Mouse (Mus musculus): Measurements from ENCODE around the gene Acads. TPM values are rescaled to one million over a fixed set of nuclear protein-coding genes. Genes with fewer than 3 reads are reported as not detected.

Gene Acads
- polyA plus RNA-seq, 1 experiment, result 220 TPM

GRCm38 (mm10) chr5:115161064-115161939, 42.2 kb upstream of the Acads start:
- Histone ChIP-seq H3K4me1 (ENCODE audit: control insufficient read depth, insufficient read depth, low read length) (0 out of 2 replicates have a peak, but pooled peaks cover 3% of the 10 kb centered on the region), H3K4me3 (ENCODE audit: insufficient read depth, low read depth, low read length) (no peak overlapping the region), H3K27ac (ENCODE audit: insufficient read depth, low read depth, low read length) (peak overlapping the region; percentile 14; the same call in 1 of the 2 replicates), H3K36me3 (ENCODE audit: control insufficient read depth, insufficient read depth, low read length) (no peaks in the 10 kb centered on the region), H3K27me3 (replicated peaks; ENCODE audit: control insufficient read depth, insufficient read depth, low read length) (no peaks in the 10 kb centered on the region)
- TF ChIP-seq CTCF (conservative IDR thresholded peaks at IDR 0.05; ENCODE audit: insufficient read depth, insufficient read length, low read depth, low read length) (no peak), POLR2A (IDR thresholded peaks at IDR 0.05; ENCODE audit: low read depth, low read length) (no peak)
- 42% methylated on average over 13 of the region's 13 CpGs for WGBS
- DNase-seq, result peak; percentile 73

GRCm38 (mm10) chr5:115160655-115161054, 41.5 kb upstream of the Acads start:
- H3K4me3 ChIP-seq (ENCODE audit: insufficient read depth, low read depth, low read length), result no peak overlapping the region
- H3K27me3 ChIP-seq (replicated peaks; ENCODE audit: control insufficient read depth, insufficient read depth, low read length), result no peaks in the 10 kb centered on the region
- TF ChIP-seq POLR2A (IDR thresholded peaks at IDR 0.05; ENCODE audit: low read depth, low read length) (no peak), CTCF (conservative IDR thresholded peaks at IDR 0.05; ENCODE audit: insufficient read depth, insufficient read length, low read depth, low read length) (no peak)
- 58% methylated on average over 6 of the region's 6 CpGs for WGBS
- H3K36me3 ChIP-seq (ENCODE audit: control insufficient read depth, insufficient read depth, low read length), result no peaks in the 10 kb centered on the region
- peak; percentile 24 for DNase-seq
- peaks cover 5% of the 10 kb centered on the region; the same call in 1 of the 2 replicates for H3K4me1 ChIP-seq (ENCODE audit: control insufficient read depth, insufficient read depth, low read length)
- H3K27ac ChIP-seq (ENCODE audit: insufficient read depth, low read depth, low read length), result peak overlapping the region; percentile 2; the same call in 1 of the 2 replicates

DNA sequence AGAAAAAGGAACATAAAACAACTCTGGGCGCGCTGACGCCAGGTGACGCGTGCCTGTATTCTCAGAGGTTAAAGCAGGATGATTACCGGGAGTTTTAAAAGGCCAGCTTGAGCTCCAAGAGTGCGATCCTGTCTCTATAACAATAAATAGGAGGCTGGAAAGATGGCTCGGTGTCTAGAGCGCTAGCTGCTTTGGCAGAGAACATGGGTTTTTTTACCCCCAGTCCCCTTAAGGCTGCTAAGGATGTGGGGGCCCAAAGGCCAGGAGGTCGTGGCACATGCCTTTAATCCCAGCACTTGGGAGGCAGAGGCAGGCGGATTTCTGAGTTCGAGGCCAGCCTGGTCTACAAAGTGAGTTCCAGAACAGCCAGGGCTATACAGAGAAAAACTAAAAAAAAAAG, 40.0 kb upstream of the Acads start:
- 36% methylated on average over 12 of the region's 12 CpGs for WGBS
- H3K36me3 ChIP-seq (ENCODE audit: control insufficient read depth, insufficient read depth, low read length), result no peaks in the 10 kb centered on the region

GRCm38 (mm10) chr5:115158040-115158983, 39.2 kb upstream of the Acads start, which contains the start of gene Mlec:
Mlec (minus strand) TSS chr5:115158179.
- Histone ChIP-seq H3K4me1 (ENCODE audit: control insufficient read depth, insufficient read depth, low read length) (peaks cover 22% of the 10 kb centered on the region), H3K4me3 (ENCODE audit: insufficient read depth, low read depth, low read length) (peak within 1 kb of the TSS; percentile 87), H3K36me3 (ENCODE audit: control insufficient read depth, insufficient read depth, low read length) (no peaks in the 10 kb centered on the region), H3K27ac (ENCODE audit: insufficient read depth, low read depth, low read length) (peak within 1 kb of the TSS; percentile 87), H3K27me3 (replicated peaks; ENCODE audit: control insufficient read depth, insufficient read depth, low read length) (no peaks in the 10 kb centered on the region)
- TF ChIP-seq POLR2A (IDR thresholded peaks at IDR 0.05; ENCODE audit: low read depth, low read length) (peak; percentile 77), CTCF (conservative IDR thresholded peaks at IDR 0.05; ENCODE audit: insufficient read depth, insufficient read length, low read depth, low read length) (no peak)
- peak; percentile 99 for DNase-seq
- WGBS, result under 1% methylated on average over 64 of the region's 78 CpGs

More for the DNA sequence above, 40.0 kb upstream of the Acads start:
- Histone ChIP-seq H3K4me3 (ENCODE audit: insufficient read depth, low read depth, low read length) (peak overlapping the region; percentile 62), H3K27me3 (replicated peaks; ENCODE audit: control insufficient read depth, insufficient read depth, low read length) (no peaks in the 10 kb centered on the region), H3K27ac (ENCODE audit: insufficient read depth, low read depth, low read length) (peak overlapping the region; percentile 81), H3K4me1 (ENCODE audit: control insufficient read depth, insufficient read depth, low read length) (peaks cover 18% of the 10 kb centered on the region; the same call in 1 of the 2 replicates)
- no peak for TF ChIP-seq POLR2A (IDR thresholded peaks at IDR 0.05; ENCODE audit: low read depth, low read length)
- TF ChIP-seq CTCF (conservative IDR thresholded peaks at IDR 0.05; ENCODE audit: insufficient read depth, insufficient read length, low read depth, low read length), result no peak
- DNase-seq, result no peak

DNA sequence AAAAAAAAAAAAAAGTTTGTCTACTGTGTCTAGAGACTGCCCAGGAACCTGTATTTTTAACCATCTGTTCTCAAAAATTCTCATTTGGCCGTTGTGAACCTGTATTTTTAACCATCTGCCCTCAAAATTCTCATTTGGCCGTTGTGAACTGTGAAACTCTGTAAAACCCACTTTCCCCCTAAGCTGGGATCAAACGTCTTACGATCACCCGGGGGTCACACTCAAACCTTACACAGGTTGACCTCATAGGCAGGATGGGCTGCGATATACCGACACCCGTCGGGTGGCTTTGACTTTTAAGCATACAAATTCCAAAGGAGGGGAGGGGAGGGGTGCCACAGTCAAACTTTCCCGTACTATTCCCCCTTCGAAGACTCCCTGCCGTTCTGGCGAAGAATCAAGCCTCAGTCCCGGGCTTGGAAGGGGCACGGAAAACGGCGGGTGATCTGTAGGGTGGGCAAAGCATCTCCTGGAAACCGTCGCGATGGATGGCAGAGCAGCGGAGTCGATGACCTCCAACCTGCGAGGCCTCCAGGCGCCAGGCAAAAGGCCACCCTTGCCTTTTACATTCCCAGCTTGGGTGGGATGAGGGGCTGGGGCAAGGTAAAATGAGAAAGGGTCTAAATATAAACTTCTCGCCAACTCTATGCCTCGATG, 37.9 kb upstream of the Acads start:
- H3K4me1 ChIP-seq (ENCODE audit: control insufficient read depth, insufficient read depth, low read length), result peaks cover 34% of the 10 kb centered on the region

DNA sequence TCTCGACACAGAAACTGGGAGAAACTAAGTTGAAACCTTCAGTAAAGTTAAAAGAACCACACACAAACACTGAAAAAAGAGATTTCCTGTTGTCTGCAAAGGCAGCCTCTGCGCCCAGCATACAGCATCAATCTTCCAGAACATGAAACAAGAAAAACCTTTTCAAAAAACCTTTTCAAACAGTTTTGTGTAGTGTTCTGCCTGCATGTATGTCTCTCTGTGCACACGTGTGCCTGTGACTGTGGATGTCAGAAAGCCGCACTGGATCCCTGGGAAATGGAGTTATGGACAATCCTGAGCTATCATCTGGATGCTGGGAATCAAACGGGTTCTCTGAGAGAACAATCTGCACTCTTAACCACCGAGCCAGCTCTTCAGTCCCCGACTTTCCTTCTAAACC, 37.3 kb upstream of the Acads start:
- Histone ChIP-seq H3K27ac (ENCODE audit: insufficient read depth, low read depth, low read length) (peak overlapping the region; percentile 75; the same call in 1 of the 2 replicates), H3K27me3 (replicated peaks; ENCODE audit: control insufficient read depth, insufficient read depth, low read length) (no peaks in the 10 kb centered on the region), H3K36me3 (ENCODE audit: control insufficient read depth, insufficient read depth, low read length) (no peaks in the 10 kb centered on the region), H3K4me3 (ENCODE audit: insufficient read depth, low read depth, low read length) (peak overlapping the region; percentile 31; the same call in 1 of the 2 replicates), H3K4me1 (ENCODE audit: control insufficient read depth, insufficient read depth, low read length) (peaks cover 39% of the 10 kb centered on the region)
- no peak for TF ChIP-seq CTCF (conservative IDR thresholded peaks at IDR 0.05; ENCODE audit: insufficient read depth, insufficient read length, low read depth, low read length)
- TF ChIP-seq POLR2A (IDR thresholded peaks at IDR 0.05; ENCODE audit: low read depth, low read length), result no peak
- 28% methylated on average over 7 of the region's 7 CpGs for WGBS
- DNase-seq, result no peak

More for the DNA sequence above, 37.9 kb upstream of the Acads start:
- peak overlapping the region; percentile 75 for H3K27ac ChIP-seq (ENCODE audit: insufficient read depth, low read depth, low read length)
- WGBS, result 4% methylated on average over 26 of the region's 26 CpGs
- H3K36me3 ChIP-seq (ENCODE audit: control insufficient read depth, insufficient read depth, low read length), result no peaks in the 10 kb centered on the region
- TF ChIP-seq POLR2A (IDR thresholded peaks at IDR 0.05; ENCODE audit: low read depth, low read length) (no peak), CTCF (conservative IDR thresholded peaks at IDR 0.05; ENCODE audit: insufficient read depth, insufficient read length, low read depth, low read length) (no peak)
- DNase-seq, result peak; percentile 35
- peak overlapping the region; percentile 87 for H3K4me3 ChIP-seq (ENCODE audit: insufficient read depth, low read depth, low read length)
- H3K27me3 ChIP-seq (replicated peaks; ENCODE audit: control insufficient read depth, insufficient read depth, low read length), result no peaks in the 10 kb centered on the region

Data from kidney, adult 2 months (tissue).